Mouse (Mus musculus): ENCODE results near the gene Rnf149. TPM values are rescaled to one million over a fixed set of nuclear protein-coding genes. Genes with fewer than 3 reads are reported as not detected.

Gene Rnf149
- total RNA-seq, 2 experiments from 2014 or later = 19.3 to 28.0 TPM

- ATAC-seq (replicated peaks; ENCODE audit: low FRiP score, low TSS enrichment, poor library complexity, severe bottlenecking) = no peak
Observed at GRCm38 (mm10) chr1:39534831-39535230, 42.4 kb downstream of the Rnf149 start, which contains the start of gene Cnot11. Cnot11 (plus strand) TSS chr1:39534992.

- ATAC-seq (replicated peaks; ENCODE audit: low FRiP score, low TSS enrichment, poor library complexity, severe bottlenecking) = no peak
Observed at GRCm38 (mm10) chr1:39533917-39534316, 43.3 kb downstream of the Rnf149 start.

- no peak for ATAC-seq (replicated peaks; ENCODE audit: low FRiP score, low TSS enrichment, poor library complexity, severe bottlenecking)
Observed at GRCm38 (mm10) chr1:39531036-39531435, 46.2 kb downstream of the Rnf149 start.

GRCm38 (mm10) chr1:39530258-39530943 lies 46.8 kb downstream of the Rnf149 start:
- ATAC-seq (replicated peaks; ENCODE audit: low FRiP score, low TSS enrichment, poor library complexity, severe bottlenecking) = peak; percentile 68

- no peak for ATAC-seq (replicated peaks; ENCODE audit: low FRiP score, low TSS enrichment, poor library complexity, severe bottlenecking)
Observed at GRCm38 (mm10) chr1:39528319-39528718, 48.9 kb downstream of the Rnf149 start.

- ATAC-seq (replicated peaks; ENCODE audit: low FRiP score, low TSS enrichment, poor library complexity, severe bottlenecking) = peak; percentile 78
Observed at GRCm38 (mm10) chr1:39527432-39527831, 49.8 kb downstream of the Rnf149 start.

GRCm38 (mm10) chr1:39526371-39527167 lies 50.6 kb downstream of the Rnf149 start:
- no peak for ATAC-seq (replicated peaks; ENCODE audit: low FRiP score, low TSS enrichment, poor library complexity, severe bottlenecking)

- ATAC-seq (replicated peaks; ENCODE audit: low FRiP score, low TSS enrichment, poor library complexity, severe bottlenecking) = no peak
Observed at GRCm38 (mm10) chr1:39525763-39526162, 51.4 kb downstream of the Rnf149 start.

- peak; percentile 80 for ATAC-seq (replicated peaks; ENCODE audit: low FRiP score, low TSS enrichment, poor library complexity, severe bottlenecking)
Observed at GRCm38 (mm10) chr1:39522519-39522918, 54.7 kb downstream of the Rnf149 start.

- no peak for ATAC-seq (replicated peaks; ENCODE audit: low FRiP score, low TSS enrichment, poor library complexity, severe bottlenecking)
Observed at GRCm38 (mm10) chr1:39521326-39521725, 55.9 kb downstream of the Rnf149 start.

GRCm38 (mm10) chr1:39515303-39515991 lies 61.8 kb downstream of the Rnf149 start:
- no peak for ATAC-seq (replicated peaks; ENCODE audit: low FRiP score, low TSS enrichment, poor library complexity, severe bottlenecking)

- ATAC-seq (replicated peaks; ENCODE audit: low FRiP score, low TSS enrichment, poor library complexity, severe bottlenecking) = no peak
Observed at GRCm38 (mm10) chr1:39512183-39512582, 65.0 kb downstream of the Rnf149 start.

- ATAC-seq (replicated peaks; ENCODE audit: low FRiP score, low TSS enrichment, poor library complexity, severe bottlenecking) = no peak
Observed at GRCm38 (mm10) chr1:39511775-39512174, 65.4 kb downstream of the Rnf149 start.

- ATAC-seq (replicated peaks; ENCODE audit: low FRiP score, low TSS enrichment, poor library complexity, severe bottlenecking) = no peak
Observed at GRCm38 (mm10) chr1:39505600-39505999, 71.6 kb downstream of the Rnf149 start.

GRCm38 (mm10) chr1:39504261-39504660 lies 72.9 kb downstream of the Rnf149 start:
- ATAC-seq (replicated peaks; ENCODE audit: low FRiP score, low TSS enrichment, poor library complexity, severe bottlenecking) = peak; percentile 75

- ATAC-seq (replicated peaks; ENCODE audit: low FRiP score, low TSS enrichment, poor library complexity, severe bottlenecking) = no peak
Observed at GRCm38 (mm10) chr1:39502817-39503633, 74.2 kb downstream of the Rnf149 start.

Data from megakaryocyte-erythroid progenitor cell, adult 5-6 weeks (primary cell).